ENCODE assay signal across 10 mouse cellular contexts in genomic region chr9:47755119-47755518, GRCm38 (mm10).
DNase-seq lines count a peak whose midpoint lies in the region; ATAC-seq lines count a peak whose summit lies in the region.
"Had no signal": no experiment of that assay in that cellular context is flagged by ENCODE, and none has a peak within 500 bp of the region (broad histone marks: within the 10 kb centered on the region; RNA-seq: fewer than 3 reads in every experiment).

No protein-coding gene starts in this region.

- H3K27ac ChIP-seq in limb, embryonic 12.5 days = no peak overlapping the region
- no peak overlapping the region for H3K27ac ChIP-seq in limb, embryonic 10.5 days
- H3K27ac ChIP-seq in neural tube, embryonic 13.5 days (replicated peaks) = peak overlapping the region; percentile 56
- H3K27ac ChIP-seq: kidney, postnatal 0 days had no signal

- no peak overlapping the region for H3K9ac ChIP-seq in limb, embryonic 12.5 days (replicated peaks)
- H3K9ac ChIP-seq in neural tube, embryonic 13.5 days = peak overlapping the region; percentile 43; the same call in 1 of the 2 replicates

- no peaks in the 10 kb centered on the region for H3K27me3 ChIP-seq in limb, embryonic 12.5 days
- H3K27me3 ChIP-seq in limb, embryonic 10.5 days (ENCODE audit: low read depth, poor library complexity, severe bottlenecking) = no peaks in the 10 kb centered on the region
- no peaks in the 10 kb centered on the region for H3K27me3 ChIP-seq in neural tube, embryonic 13.5 days

- ATAC-seq in limb, embryonic 12.5 days (ENCODE audit: insufficient number of reproducible peaks, insufficient read depth, low FRiP score, low TSS enrichment, low read depth) = no peak
- ATAC-seq in neural tube, embryonic 13.5 days (ENCODE audit: low read depth) = no peak
- no peak for ATAC-seq in CD4-positive, CD25-positive, alpha-beta regulatory T cell, adult 4 months

- H3K9me3 ChIP-seq in limb, embryonic 12.5 days = no peaks in the 10 kb centered on the region
- no peaks in the 10 kb centered on the region for H3K9me3 ChIP-seq in limb, embryonic 10.5 days (replicated peaks)
- H3K9me3 ChIP-seq in neural tube, embryonic 13.5 days = no peaks in the 10 kb centered on the region

- H3K4me1 ChIP-seq in limb, embryonic 12.5 days (replicated peaks) = peaks cover 56% of the 10 kb centered on the region
- H3K4me1 ChIP-seq in limb, embryonic 10.5 days = peaks cover 50% of the 10 kb centered on the region
- peaks cover 61% of the 10 kb centered on the region for H3K4me1 ChIP-seq in neural tube, embryonic 13.5 days (replicated peaks)

- no peaks in the 10 kb centered on the region for H3K36me3 ChIP-seq in limb, embryonic 12.5 days
- no peaks in the 10 kb centered on the region for H3K36me3 ChIP-seq in limb, embryonic 10.5 days
- H3K36me3 ChIP-seq in neural tube, embryonic 13.5 days = no peaks in the 10 kb centered on the region

- no peak overlapping the region for H3K4me3 ChIP-seq in limb, embryonic 12.5 days (replicated peaks)
- no peak overlapping the region for H3K4me3 ChIP-seq in limb, embryonic 10.5 days
- H3K4me3 ChIP-seq in neural tube, embryonic 13.5 days = no peak overlapping the region

- 39% methylated on average over 12 of the region's 12 CpGs for WGBS in limb, embryonic 12.5 days
- 64% methylated on average over 12 of the region's 12 CpGs for WGBS in limb, embryonic 10.5 days
- 35% methylated on average over 12 of the region's 12 CpGs for WGBS in neural tube, embryonic 13.5 days

- DNase-seq in frontal cortex, adult 2 months (ENCODE audit: extremely low spot score in 1 of 2, low spot score in 1 of 2) = peak; percentile 68 to 81
- DNase-seq in frontal cortex, postnatal 14 days (ENCODE audit: low spot score in 2 of 2) = no peak
- no peak for DNase-seq in limb, embryonic 10.5 days (ENCODE audit: low spot score)
- DNase-seq in frontal cortex, postnatal 36 days (ENCODE audit: low spot score in 2 of 2) = peak; percentile 57 to 85
- DNase-seq in thymus, postnatal 36 days = no peak
- DNase-seq: heart, adult 11 months had no signal

- 0 out of 2 replicates have a peak overlapping the region, but pooled peaks have one; percentile 3 for H3K4me2 ChIP-seq in limb, embryonic 12.5 days
- no peak overlapping the region for H3K4me2 ChIP-seq in neural tube, embryonic 13.5 days

Comparison
In these comparisons a context has a peak if more than half of its experiments do, and no peak if none do; other contexts are left out.
1. DNase-seq: peak in frontal cortex, adult 2 months (2 of 2) and frontal cortex, postnatal 36 days (2 of 2); none in frontal cortex, postnatal 14 days (0 of 2), limb, embryonic 10.5 days (single experiment) and thymus, postnatal 36 days (0 of 2).